Mouse (Mus musculus) cortical plate, adult 2 months (tissue): Measurements from ENCODE around the gene Setd5. TPM values are rescaled to one million over a fixed set of nuclear protein-coding genes. Genes with fewer than 3 reads are reported as not detected.

Experiments used
- H3K27ac ChIP-seq: fragments of 200-500 bp; 2 replicates; pipeline ENCODE4 v1.5.1; 2012; ENCODE audit warnings: low read length, control low read depth, inconsistent platforms; ENCODE audit not compliant: insufficient read depth
- H3K4me1 ChIP-seq: fragments of 200-500 bp; 2 replicates; pipeline ENCODE4 v1.6.1; 2011; ENCODE audit warnings: low read length; ENCODE audit not compliant: control insufficient read depth, insufficient read depth
- H3K4me3 ChIP-seq: fragments of 200-500 bp; 2 replicates; pipeline ENCODE4 v1.5.1; 2011; ENCODE audit warnings: mild to moderate bottlenecking, low read length, control low read depth; ENCODE audit not compliant: insufficient read depth
- CTCF ChIP-seq: fragments of 200-500 bp; IDR thresholded peaks from 2 replicates; pipeline ENCODE4 v1.5.1; 2011; ENCODE audit warnings: mild to moderate bottlenecking, control low read depth, low read length; ENCODE audit not compliant: insufficient read depth; ENCODE audit errors: extremely low read depth
- POLR2A ChIP-seq: fragments of 200-500 bp; IDR thresholded peaks from 2 replicates; pipeline ENCODE4 v1.6.1; 2011; ENCODE audit warnings: mild to moderate bottlenecking, low read length, control low read depth; ENCODE audit not compliant: insufficient read depth; ENCODE audit errors: extremely low read depth
- polyA plus RNA-seq: library from polyadenylated mRNA; depleted of rRNA; stranded (reverse); fragments of >200 nt; gene quantifications from 2 replicates; pipeline ENCODE4 v1.2.3, GENCODE M21; 2012

Gene Setd5
- polyA plus RNA-seq, 1 experiment, result 53.2 TPM

DNA sequence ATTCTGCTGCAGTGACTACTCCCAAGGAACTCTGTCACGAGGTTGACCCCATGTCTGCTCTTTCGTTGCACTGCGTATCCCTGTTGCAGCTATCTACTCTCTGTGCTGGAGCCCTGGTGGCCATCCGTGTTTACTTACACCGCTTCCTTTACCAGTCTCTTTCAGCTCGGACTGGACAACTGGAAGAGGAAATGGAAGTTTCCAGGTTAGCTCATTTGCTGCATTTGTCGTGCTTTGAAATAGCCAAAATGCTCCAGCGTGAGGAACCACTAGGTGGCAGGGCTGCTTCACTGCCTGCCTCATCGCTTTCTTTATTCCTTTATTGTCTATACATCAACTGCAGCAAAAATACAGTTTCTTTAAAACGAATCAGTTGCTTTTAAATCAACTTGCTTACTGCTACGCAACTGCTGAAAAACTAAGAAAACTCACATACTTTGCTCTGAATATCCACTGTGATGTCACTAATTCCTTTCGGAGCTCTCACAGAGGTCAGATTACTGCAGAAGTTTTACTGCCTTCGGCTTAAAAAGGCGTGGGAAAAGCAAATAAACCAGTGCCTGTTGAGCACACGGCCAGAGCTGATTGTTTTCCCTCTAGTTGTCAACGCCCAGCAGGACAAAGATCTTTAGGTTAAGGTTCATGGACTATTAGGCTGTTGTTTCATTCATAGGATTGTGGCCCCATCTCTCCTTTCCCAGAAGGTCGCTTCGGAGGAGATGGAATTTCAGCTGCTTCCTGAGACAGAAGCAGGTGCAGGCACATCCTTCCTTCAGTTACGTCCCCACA is 39.0 kb upstream of the Setd5 start:
- no peak overlapping the region for H3K27ac ChIP-seq
- H3K4me3 ChIP-seq, result no peak overlapping the region
- no peaks in the 10 kb centered on the region for H3K4me1 ChIP-seq

DNA sequence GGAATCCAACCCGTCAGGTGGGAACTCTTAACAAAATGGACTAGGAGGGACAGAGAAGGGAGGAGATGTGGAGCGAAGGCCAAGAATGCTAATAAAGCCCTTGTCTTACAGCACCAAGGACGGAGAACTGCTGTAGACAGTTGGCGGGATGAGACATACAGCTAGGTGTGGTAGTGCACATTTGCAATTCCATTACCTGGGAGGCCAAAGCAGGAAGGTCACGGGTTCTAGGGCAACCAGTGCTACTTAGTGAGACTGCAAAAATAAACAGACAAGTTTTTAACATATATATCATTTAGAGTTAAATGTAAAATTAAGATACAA is 38.5 kb upstream of the Setd5 start:
- Histone ChIP-seq H3K4me3 (no peak overlapping the region), H3K27ac (no peak overlapping the region), H3K4me1 (no peaks in the 10 kb centered on the region)

More for the DNA sequence above, 39.0 kb upstream of the Setd5 start:
- TF ChIP-seq CTCF, result peak; percentile 95
- TF ChIP-seq POLR2A, result no peak

DNA sequence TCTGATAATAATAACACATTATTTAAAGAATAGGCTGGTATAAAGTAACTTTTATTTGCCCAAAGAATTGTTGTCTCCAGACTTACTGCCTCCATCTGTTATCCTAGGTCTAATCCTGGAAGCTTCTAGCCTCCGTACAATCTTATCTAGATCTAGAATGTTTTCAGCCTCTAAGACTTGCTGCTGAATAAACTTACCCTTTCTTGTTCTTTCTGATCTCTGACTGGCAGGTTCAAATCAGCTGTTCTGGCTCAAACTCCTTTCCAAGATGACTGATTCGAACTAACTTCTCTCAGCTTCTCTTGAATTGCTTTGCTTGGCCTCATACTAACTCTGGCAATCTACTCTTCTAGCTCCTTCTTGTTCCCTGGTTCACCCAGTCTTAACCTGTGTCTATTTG is 36.8 kb upstream of the Setd5 start:
- H3K27ac ChIP-seq, result no peak overlapping the region
- no peaks in the 10 kb centered on the region for H3K4me1 ChIP-seq
- no peak overlapping the region for H3K4me3 ChIP-seq
- no peak for TF ChIP-seq CTCF
- no peak for TF ChIP-seq POLR2A

More for the DNA sequence above, 38.5 kb upstream of the Setd5 start:
- TF ChIP-seq CTCF (no peak), POLR2A (no peak)

DNA sequence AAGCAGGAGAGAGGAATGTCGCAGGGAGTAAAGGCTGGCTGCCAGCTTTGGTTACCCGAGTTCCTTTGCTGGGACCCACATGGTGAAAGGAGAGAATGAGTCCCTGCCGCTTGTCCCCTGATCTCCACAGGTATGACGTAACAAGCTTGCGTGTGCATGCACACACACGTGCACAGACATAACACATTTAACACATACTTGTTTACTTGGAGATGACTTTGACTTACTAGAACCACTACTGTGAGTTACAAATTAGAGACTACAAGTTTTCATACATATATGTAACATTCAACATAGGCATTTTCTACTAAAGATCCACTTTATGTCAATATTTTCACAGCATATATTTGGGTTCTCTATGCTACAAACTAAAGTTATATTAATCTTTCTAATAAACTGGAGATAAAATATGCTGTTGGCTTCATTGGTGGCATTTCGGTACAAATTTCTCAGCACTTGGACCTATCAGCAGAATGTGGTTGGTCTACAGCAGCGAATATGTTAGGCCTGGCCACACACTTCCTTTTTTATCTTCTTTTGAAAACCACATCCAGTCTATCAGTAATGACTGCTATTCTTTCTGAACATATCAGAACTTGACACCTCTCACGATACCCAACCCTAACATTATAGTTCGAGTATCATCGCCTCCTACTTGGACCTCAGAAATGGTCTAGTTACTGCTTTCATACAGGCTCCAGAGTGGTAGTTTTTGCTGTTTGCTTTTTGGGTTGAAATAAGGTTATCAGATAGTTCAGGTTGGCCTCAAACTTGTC is 35.8 kb upstream of the Setd5 start:
- no peaks in the 10 kb centered on the region for H3K4me1 ChIP-seq
- H3K4me3 ChIP-seq, result no peak overlapping the region
- TF ChIP-seq POLR2A (no peak), CTCF (no peak)
- no peak overlapping the region for H3K27ac ChIP-seq

DNA sequence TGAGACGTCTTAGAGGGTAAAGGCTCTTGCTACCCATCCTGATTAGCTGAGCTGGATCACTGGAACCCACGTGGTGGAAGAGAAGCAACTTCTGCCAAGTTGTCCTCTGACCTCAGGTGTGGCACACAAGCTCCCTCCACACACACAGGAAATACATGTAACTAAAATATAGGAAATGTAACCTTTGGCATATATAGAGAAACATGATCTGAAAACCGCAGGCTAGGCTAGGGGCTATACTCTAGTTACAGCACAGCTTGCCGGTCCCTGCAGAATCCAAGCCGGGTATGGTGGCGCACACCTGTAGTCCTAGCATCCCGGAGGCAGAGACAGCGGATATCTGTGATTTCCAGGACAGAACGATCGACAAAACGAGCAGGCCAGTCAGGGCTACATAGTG is 31.6 kb upstream of the Setd5 start:
- peaks cover 2% of the 10 kb centered on the region; the same call in 1 of the 2 replicates for H3K4me1 ChIP-seq
- H3K4me3 ChIP-seq, result peak overlapping the region; percentile 78
- TF ChIP-seq POLR2A (no peak), CTCF (no peak)
- peak overlapping the region; percentile 70 for H3K27ac ChIP-seq

DNA sequence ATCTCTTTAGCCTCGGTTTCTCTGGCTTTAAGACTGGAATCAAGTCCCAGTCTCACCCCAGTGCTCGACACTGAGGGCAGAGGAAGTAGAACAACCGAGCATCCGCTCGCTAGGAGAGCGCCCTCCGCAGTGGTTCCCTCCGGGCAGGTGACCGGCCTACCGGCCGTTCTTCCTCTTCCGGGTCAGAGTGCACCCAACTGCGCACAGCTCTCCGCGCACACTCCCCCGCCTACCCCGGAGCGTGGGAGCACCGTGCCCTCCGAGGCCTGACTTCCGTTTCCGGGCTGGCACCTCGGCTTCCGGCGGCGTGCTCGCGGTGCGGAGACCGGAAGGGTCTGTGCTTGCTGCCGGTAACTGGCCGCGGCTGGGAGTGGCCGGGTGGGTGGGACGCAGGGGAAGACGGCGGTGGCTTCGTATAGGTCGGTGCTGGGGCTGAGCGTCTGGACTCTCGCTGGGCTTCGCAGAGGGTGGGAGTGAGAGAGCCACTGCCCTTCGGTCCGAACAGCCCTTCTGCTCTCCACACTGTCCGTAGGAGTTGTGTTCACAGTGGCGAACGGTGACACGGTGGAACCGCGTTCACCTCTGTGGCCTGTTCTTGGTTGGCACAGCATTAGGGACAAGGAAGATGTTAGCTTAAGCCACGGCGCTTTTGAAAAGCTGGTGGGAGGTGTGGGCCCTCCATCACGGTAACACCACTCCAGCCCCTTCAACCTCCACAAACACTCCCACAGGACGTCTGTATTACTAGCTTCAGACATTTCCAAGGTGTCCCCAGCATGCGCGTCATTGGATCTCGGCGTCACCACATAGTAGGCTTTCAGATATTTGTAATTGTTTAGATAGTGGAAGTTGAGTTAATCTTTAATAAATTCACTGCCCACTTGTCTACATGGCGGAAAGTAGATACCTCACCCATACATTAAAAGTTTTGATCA is 30.9 kb upstream of the Setd5 start, which contains the start of gene Thumpd3:
Gene Thumpd3 (plus strand): TSS at position 185 of the 935 bp plus-strand sequence.
- Histone ChIP-seq H3K4me3 (peak within 1 kb of the TSS; percentile 78), H3K4me1 (peaks cover 2% of the 10 kb centered on the region; the same call in 1 of the 2 replicates), H3K27ac (peak within 1 kb of the TSS; percentile 70)
- TF ChIP-seq POLR2A (peak; percentile 98), CTCF (no peak)

DNA sequence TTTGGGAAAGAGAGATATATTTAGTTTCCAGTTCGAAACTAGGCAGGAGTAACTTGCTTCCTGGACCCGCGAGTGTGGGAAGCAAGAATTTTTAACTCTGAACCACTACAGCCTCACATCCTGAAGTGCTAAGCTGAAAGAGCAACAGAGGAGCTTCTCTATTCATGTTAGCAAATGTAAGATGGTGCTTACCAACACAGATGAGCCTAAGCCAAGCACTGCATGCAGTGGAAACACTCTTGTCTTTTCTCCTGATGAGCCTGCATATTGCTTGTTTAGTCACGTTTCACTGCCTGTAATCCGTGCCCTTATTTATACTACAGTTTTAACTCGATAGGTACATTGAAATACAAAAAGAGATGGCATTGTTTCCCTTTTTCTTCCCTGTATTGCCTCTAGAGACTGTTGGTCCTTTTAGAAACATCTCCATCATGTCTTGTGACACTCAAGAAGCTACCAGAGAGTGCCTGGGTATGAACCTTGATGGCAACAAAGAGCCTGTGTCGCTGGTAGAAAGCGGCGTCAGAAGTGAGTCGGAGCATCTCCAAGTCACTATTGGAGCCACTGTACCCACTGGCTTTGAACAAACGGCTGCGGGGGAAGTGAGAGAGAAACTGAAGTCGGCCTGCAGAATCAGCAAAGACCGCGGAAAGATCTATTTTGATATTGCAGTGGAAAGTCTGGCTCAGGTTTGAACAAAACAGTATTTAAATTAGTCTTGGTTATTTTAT is 30.0 kb upstream of the Setd5 start:
- H3K4me3 ChIP-seq, result peak overlapping the region; percentile 78; the same call in 1 of the 2 replicates
- 0 out of 2 replicates have a peak overlapping the region, but pooled peaks have one; percentile 10 for H3K27ac ChIP-seq
- TF ChIP-seq CTCF, result no peak
- no peak for TF ChIP-seq POLR2A
- H3K4me1 ChIP-seq, result peaks cover 2% of the 10 kb centered on the region; the same call in 1 of the 2 replicates

DNA sequence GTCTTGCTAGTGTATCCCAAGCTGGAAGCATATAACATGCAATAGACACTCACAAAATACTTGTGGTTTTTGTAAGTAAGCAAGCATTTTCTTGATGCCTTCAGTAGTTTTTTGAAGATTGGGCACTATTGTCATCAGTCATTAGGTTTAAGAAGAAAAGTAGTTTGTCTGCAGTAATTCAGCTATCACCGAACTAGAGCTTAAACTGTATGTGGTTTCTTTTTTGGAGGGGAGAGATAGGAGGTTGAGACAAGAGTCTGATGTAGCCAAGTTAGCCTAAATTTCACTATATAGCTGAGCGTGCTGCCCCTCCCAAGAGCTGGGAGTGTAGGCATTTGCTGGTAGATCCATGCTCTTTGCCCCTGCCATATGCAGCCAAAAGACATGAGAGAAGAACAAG is 28.8 kb upstream of the Setd5 start:
- no peak overlapping the region for H3K27ac ChIP-seq
- H3K4me1 ChIP-seq, result peaks cover 2% of the 10 kb centered on the region; the same call in 1 of the 2 replicates
- TF ChIP-seq CTCF, result no peak
- no peak for TF ChIP-seq POLR2A
- no peak overlapping the region; the same call in 1 of the 2 replicates for H3K4me3 ChIP-seq

DNA sequence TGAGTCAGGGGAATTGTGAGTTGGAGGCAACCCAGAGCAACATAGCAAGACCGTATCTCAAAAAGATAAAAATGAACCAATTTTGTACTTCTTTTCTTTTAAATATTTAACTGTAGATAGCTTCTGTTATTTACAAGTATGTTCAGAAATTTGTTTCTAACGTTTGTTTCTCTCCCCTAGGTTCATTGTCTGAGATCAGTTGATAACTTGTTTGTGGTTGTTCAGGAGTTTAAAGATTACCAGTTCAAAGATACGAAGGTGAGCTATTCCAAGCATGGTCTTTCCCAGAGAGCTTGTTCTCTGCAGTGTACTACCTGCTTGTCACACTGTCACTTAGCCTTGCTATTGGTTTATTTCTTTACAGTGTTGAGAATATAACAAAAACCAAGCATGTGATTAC is 28.0 kb upstream of the Setd5 start:
- TF ChIP-seq POLR2A (no peak), CTCF (no peak)
- H3K4me3 ChIP-seq, result no peak overlapping the region
- peaks cover 2% of the 10 kb centered on the region; the same call in 1 of the 2 replicates for H3K4me1 ChIP-seq
- no peak overlapping the region for H3K27ac ChIP-seq
